Mouse (Mus musculus): ENCODE measurements around the gene Fbxo21. TPM values are rescaled to one million over a fixed set of nuclear protein-coding genes. Genes with fewer than 3 reads are reported as not detected.

Gene Fbxo21
- polyA plus RNA-seq, 1 experiment, result 15.7 TPM

DNA sequence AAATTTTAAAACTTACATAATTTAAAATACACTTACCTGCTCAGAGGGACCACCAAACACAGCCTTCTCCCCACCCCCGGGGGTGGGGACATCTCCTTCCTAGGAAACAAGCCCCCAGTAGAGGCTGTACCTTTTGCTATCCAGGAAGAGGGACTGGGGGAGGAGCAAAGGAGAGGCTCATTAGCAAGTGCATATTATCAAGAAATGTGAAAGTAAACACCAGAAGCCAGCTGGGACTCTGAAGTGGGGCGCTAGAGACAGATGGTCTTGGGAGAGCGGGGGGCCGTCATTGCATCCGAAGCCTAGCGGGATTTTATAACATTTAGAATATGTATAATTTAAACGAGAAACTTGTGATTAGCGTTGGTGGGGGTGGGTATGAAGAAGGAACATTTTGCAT, 37.1 kb upstream of the Fbxo21 start:
- Histone ChIP-seq H3K27ac (ENCODE audit: insufficient read depth, low read length) (no peak overlapping the region), H3K4me1 (ENCODE audit: control insufficient read depth, insufficient read depth, insufficient read length) (no peaks in the 10 kb centered on the region), H3K36me3 (ENCODE audit: control insufficient read depth, insufficient read depth, low read length) (no peaks in the 10 kb centered on the region), H3K27me3 (ENCODE audit: control insufficient read depth, insufficient read depth, low read length) (no peaks in the 10 kb centered on the region), H3K4me3 (ENCODE audit: extremely low read depth, insufficient read depth, insufficient read length) (no peak overlapping the region)
- no peak for DNase-seq (ENCODE audit: low read depth in 1 of 2, low spot score in 2 of 2)
- 86% methylated on average over 8 of the region's 8 CpGs for WGBS
- TF ChIP-seq CTCF (IDR thresholded peaks at IDR 0.05; ENCODE audit: extremely low read depth, insufficient read depth, insufficient read length, insufficient replicate concordance), result no peak
- no peak for TF ChIP-seq POLR2A (IDR thresholded peaks at IDR 0.05; ENCODE audit: low read depth, low read length)

DNA sequence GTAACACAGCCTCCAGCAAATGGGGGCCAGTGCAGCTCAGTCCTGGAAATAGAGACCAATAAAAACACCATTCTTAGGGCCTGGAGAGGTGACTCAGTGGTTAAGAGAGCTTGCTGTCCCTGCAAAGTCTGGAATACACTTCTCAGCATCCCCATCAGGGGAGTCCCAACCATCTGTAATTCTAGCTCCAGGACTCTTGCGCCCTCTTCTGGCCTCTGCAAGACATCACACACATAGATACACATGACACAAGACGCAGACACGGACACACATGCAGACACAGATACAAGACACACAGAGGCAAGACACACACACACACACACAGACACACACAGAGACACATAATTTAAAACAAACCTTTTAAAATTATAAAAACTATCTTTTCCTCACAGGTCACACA, 35.0 kb upstream of the Fbxo21 start:
- Histone ChIP-seq H3K27me3 (ENCODE audit: control insufficient read depth, insufficient read depth, low read length) (no peaks in the 10 kb centered on the region), H3K27ac (ENCODE audit: insufficient read depth, low read length) (no peak overlapping the region), H3K36me3 (ENCODE audit: control insufficient read depth, insufficient read depth, low read length) (no peaks in the 10 kb centered on the region), H3K4me1 (ENCODE audit: control insufficient read depth, insufficient read depth, insufficient read length) (no peaks in the 10 kb centered on the region), H3K4me3 (ENCODE audit: extremely low read depth, insufficient read depth, insufficient read length) (no peak overlapping the region)
- WGBS, result 86% methylated on average over 3 of the region's 3 CpGs
- no peak for TF ChIP-seq POLR2A (IDR thresholded peaks at IDR 0.05; ENCODE audit: low read depth, low read length)
- no peak for TF ChIP-seq CTCF (IDR thresholded peaks at IDR 0.05; ENCODE audit: extremely low read depth, insufficient read depth, insufficient read length, insufficient replicate concordance)
- DNase-seq (ENCODE audit: low read depth in 1 of 2, low spot score in 2 of 2), result no peak

GRCm38 (mm10) chr5:117946605-117947004, 29.9 kb upstream of the Fbxo21 start:
- WGBS, result 5% methylated on average over 4 of the region's 4 CpGs
- Histone ChIP-seq H3K4me1 (ENCODE audit: control insufficient read depth, insufficient read depth, insufficient read length) (no peaks in the 10 kb centered on the region), H3K4me3 (ENCODE audit: extremely low read depth, insufficient read depth, insufficient read length) (no peak overlapping the region), H3K27me3 (ENCODE audit: control insufficient read depth, insufficient read depth, low read length) (no peaks in the 10 kb centered on the region), H3K27ac (ENCODE audit: insufficient read depth, low read length) (no peak overlapping the region), H3K36me3 (ENCODE audit: control insufficient read depth, insufficient read depth, low read length) (no peaks in the 10 kb centered on the region)
- TF ChIP-seq CTCF (IDR thresholded peaks at IDR 0.05; ENCODE audit: extremely low read depth, insufficient read depth, insufficient read length, insufficient replicate concordance) (peak; percentile 40; the same call in 1 of the 2 replicates), POLR2A (IDR thresholded peaks at IDR 0.05; ENCODE audit: low read depth, low read length) (no peak)
- DNase-seq (ENCODE audit: low read depth in 1 of 2, low spot score in 2 of 2), result no peak

- 87% methylated on average over 10 of the region's 10 CpGs for WGBS
- Histone ChIP-seq H3K27ac (ENCODE audit: insufficient read depth, low read length) (no peak overlapping the region), H3K4me3 (ENCODE audit: extremely low read depth, insufficient read depth, insufficient read length) (no peak overlapping the region), H3K36me3 (ENCODE audit: control insufficient read depth, insufficient read depth, low read length) (no peaks in the 10 kb centered on the region), H3K4me1 (ENCODE audit: control insufficient read depth, insufficient read depth, insufficient read length) (no peaks in the 10 kb centered on the region), H3K27me3 (ENCODE audit: control insufficient read depth, insufficient read depth, low read length) (no peaks in the 10 kb centered on the region)
- TF ChIP-seq CTCF (IDR thresholded peaks at IDR 0.05; ENCODE audit: extremely low read depth, insufficient read depth, insufficient read length, insufficient replicate concordance), result no peak
- no peak for TF ChIP-seq POLR2A (IDR thresholded peaks at IDR 0.05; ENCODE audit: low read depth, low read length)
- no peak for DNase-seq (ENCODE audit: low read depth in 1 of 2, low spot score in 2 of 2)
Measured at GRCm38 (mm10) chr5:117949393-117949792, 27.1 kb upstream of the Fbxo21 start.

DNA sequence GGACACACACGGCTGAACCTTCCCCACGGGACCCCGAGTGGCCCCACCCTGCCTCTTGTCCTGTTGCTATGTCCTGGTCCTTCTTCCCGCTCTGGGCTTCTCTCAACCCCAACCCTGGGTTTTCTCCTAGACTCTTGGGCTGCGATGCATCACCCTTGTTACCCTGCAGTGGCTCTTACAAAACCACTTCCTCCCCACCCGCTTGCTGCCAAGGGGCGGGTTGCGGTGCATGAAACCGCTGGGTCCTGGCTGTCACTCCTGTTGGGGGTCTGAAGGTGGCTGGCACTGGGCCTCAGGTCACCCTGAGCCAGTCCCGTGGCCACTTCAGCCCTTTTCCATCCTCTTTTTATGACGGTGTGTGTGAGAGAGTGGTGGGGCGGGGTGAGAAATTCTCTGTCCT, 22.6 kb upstream of the Fbxo21 start:
- DNase-seq (ENCODE audit: low read depth in 1 of 2, low spot score in 2 of 2), result no peak
- Histone ChIP-seq H3K27ac (ENCODE audit: insufficient read depth, low read length) (no peak overlapping the region), H3K4me1 (ENCODE audit: control insufficient read depth, insufficient read depth, insufficient read length) (no peaks in the 10 kb centered on the region), H3K4me3 (ENCODE audit: extremely low read depth, insufficient read depth, insufficient read length) (no peak overlapping the region), H3K27me3 (ENCODE audit: control insufficient read depth, insufficient read depth, low read length) (no peaks in the 10 kb centered on the region), H3K36me3 (ENCODE audit: control insufficient read depth, insufficient read depth, low read length) (no peaks in the 10 kb centered on the region)
- TF ChIP-seq CTCF (IDR thresholded peaks at IDR 0.05; ENCODE audit: extremely low read depth, insufficient read depth, insufficient read length, insufficient replicate concordance), result no peak
- no peak for TF ChIP-seq POLR2A (IDR thresholded peaks at IDR 0.05; ENCODE audit: low read depth, low read length)
- 22% methylated on average over 12 of the region's 12 CpGs for WGBS

DNA sequence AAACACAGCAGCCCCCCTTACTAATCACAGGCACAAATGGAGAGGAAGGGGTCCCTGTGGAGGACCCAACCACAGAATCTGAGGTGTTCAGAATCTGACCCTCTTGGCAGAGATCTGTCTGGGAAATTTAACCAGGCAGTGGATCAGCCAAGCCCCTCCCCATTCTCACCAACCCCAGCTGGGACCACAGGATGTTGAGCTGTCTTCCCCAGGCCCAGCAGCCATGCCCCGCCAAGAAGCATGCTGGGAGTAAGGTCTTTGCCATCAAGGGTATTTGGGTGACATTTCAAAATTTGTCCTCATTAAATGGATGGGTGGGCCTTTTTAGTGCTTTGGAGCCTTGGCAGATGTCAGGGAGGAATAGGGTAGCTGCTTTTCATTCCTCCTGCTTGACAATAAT, 22.1 kb upstream of the Fbxo21 start:
- no peak for TF ChIP-seq POLR2A (IDR thresholded peaks at IDR 0.05; ENCODE audit: low read depth, low read length)
- 70% methylated on average over 1 of the region's 1 CpGs for WGBS
- H3K27me3 ChIP-seq (ENCODE audit: control insufficient read depth, insufficient read depth, low read length), result no peaks in the 10 kb centered on the region
- H3K27ac ChIP-seq (ENCODE audit: insufficient read depth, low read length), result no peak overlapping the region
- no peaks in the 10 kb centered on the region for H3K4me1 ChIP-seq (ENCODE audit: control insufficient read depth, insufficient read depth, insufficient read length)
- no peak overlapping the region for H3K4me3 ChIP-seq (ENCODE audit: extremely low read depth, insufficient read depth, insufficient read length)
- DNase-seq (ENCODE audit: low read depth in 1 of 2, low spot score in 2 of 2), result no peak
- no peaks in the 10 kb centered on the region for H3K36me3 ChIP-seq (ENCODE audit: control insufficient read depth, insufficient read depth, low read length)

DNA sequence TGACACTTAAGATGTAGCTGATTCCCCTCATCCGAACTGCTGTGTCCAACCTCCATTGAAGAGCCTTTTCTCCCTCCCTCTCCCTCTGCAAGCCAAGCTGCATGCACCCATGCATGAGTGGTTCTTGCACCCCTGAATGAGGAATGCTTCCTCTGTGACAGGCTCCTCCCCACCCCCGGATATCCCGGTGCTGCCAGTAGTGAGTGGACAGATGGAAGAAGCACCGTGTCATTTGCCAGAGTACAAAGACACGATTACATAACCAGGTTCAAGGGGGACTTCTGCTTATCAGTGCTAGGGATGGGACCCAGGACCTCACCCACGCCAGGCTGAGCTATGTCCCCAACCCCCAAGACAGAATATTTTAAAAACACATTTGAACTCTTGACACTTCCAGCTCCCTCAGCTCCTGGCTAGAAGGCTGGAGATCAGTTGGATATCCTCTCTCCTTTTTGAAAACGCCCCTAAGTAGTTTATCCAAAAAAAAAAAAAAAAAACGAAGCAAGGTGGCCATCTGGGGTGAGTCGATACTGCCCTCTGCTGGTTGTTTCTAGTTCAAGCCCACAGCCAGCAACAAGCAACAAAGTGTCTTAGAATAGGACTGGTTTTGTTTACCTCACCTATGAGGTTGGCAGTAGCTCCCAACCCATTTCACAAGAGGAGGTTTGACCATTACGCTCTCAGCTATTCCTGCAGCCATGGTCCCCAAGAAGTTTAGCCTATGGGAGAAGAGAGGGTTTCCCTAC, 20.7 kb upstream of the Fbxo21 start:
- WGBS, result 27% methylated on average over 10 of the region's 10 CpGs
- Histone ChIP-seq H3K27ac (ENCODE audit: insufficient read depth, low read length) (no peak overlapping the region), H3K36me3 (ENCODE audit: control insufficient read depth, insufficient read depth, low read length) (no peaks in the 10 kb centered on the region), H3K27me3 (ENCODE audit: control insufficient read depth, insufficient read depth, low read length) (no peaks in the 10 kb centered on the region), H3K4me3 (ENCODE audit: extremely low read depth, insufficient read depth, insufficient read length) (no peak overlapping the region), H3K4me1 (ENCODE audit: control insufficient read depth, insufficient read depth, insufficient read length) (no peaks in the 10 kb centered on the region)
- no peak for TF ChIP-seq POLR2A (IDR thresholded peaks at IDR 0.05; ENCODE audit: low read depth, low read length)
- peak; percentile 31; the same call in 1 of the 2 replicates for TF ChIP-seq CTCF (IDR thresholded peaks at IDR 0.05; ENCODE audit: extremely low read depth, insufficient read depth, insufficient read length, insufficient replicate concordance)
- DNase-seq (ENCODE audit: low read depth in 1 of 2, low spot score in 2 of 2), result no peak

Measured in spleen, adult 2 months (tissue).